Mouse (Mus musculus): ENCODE results near the gene Kcnf1. TPM values are rescaled to one million over a fixed set of nuclear protein-coding genes. Genes with fewer than 3 reads are reported as not detected.

Gene Kcnf1
- total and polyA plus RNA-seq, 3 experiments, result not detected

DNA sequence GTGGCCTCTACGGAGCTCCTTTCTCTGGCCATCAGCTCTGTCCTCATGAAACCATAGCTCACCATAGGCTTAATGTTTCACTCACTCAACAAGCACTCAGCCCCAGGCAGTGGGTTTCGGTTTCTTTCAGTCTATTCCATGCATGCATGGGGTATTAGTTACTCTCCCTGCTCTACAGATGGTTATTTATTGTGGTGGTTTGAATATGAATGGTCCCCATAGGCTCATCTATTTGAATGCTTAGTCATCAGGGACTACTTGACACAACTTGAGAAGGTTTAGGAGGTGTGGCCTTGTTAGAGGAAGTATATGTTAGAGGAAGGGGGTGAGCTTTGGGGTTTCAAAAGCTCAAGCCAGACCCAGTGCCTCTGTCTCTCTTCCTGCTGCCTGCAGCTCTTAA, 10.6 kb downstream of the Kcnf1 start:
- Histone ChIP-seq H3K4me1 (ENCODE audit: control insufficient read depth in 1 of 2, insufficient read depth in 2 of 2) (no peaks in the 10 kb centered on the region), H3K9ac (ENCODE audit: insufficient read depth, low read depth) (no peak overlapping the region), H3K9me3 (replicated peaks; ENCODE audit: low read length) (peaks cover 19% of the 10 kb centered on the region), H3K27me3 (replicated peaks) (peaks cover 2% of the 10 kb centered on the region), H3K4me2 (ENCODE audit: insufficient read depth, low read depth, poor library complexity, severe bottlenecking) (no peak overlapping the region), H3K27ac (ENCODE audit: insufficient read depth, low read depth) (no peak overlapping the region), H3K36me3 (replicated peaks in 1 of 2; ENCODE audit: control insufficient read depth in 1 of 2, insufficient read depth in 1 of 2, low read length in 1 of 2) (no peaks in the 10 kb centered on the region), H3K79me2 (replicated peaks; ENCODE audit: control insufficient read depth, extremely low read depth, insufficient read depth, poor library complexity, severe bottlenecking) (no peaks in the 10 kb centered on the region), H3K4me3 (replicated peaks in 1 of 3; ENCODE audit: low read depth in 2 of 3, low read length in 2 of 3, poor library complexity in 1 of 3) (no peak overlapping the region)
- TF ChIP-seq ZKSCAN1 (IDR thresholded peaks at IDR 0.05; ENCODE audit: borderline replicate concordance, low read depth, low read length) (no peak), MEF2A (IDR thresholded peaks at IDR 0.05; ENCODE audit: borderline replicate concordance, low read depth, low read length) (no peak), CHD1 (IDR thresholded peaks at IDR 0.05; ENCODE audit: low read depth, low read length) (no peak)
- dilution Hi-C loops (cut with MboI; ENCODE audit: extremely low pct_ligation_motif_present, extremely low pct_unique_long_range_greater_than_20kb, low sequenced_read_pairs) (no loop called here), in situ Hi-C loops (cut with MboI; ENCODE audit: low pct_ligation_motif_present, low pct_unique_long_range_greater_than_20kb, low sequenced_read_pairs) (no loop called here)
- no peak for DNase-seq (ENCODE audit: extremely low read depth)

DNA sequence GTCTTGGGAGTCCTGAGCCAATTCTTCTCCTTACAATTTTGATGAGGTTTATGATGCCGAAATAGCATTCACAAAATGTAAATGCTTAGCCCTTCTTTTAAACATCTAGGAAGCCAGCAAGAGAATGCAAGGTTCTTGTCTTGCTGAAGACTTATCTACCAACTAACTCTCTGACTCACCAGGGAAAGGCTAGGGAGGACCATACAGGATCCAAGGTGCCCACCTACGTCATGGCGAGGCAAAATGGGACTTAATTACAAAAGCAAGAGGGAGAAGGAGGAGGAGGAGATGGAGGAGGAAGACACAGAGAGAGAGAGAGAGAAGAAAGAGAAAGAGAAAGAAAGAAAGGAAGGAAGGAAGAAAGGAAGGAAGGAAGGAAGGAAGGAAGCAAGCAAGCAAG, 12.7 kb downstream of the Kcnf1 start:
- dilution Hi-C loops (cut with MboI; ENCODE audit: extremely low pct_ligation_motif_present, extremely low pct_unique_long_range_greater_than_20kb, low sequenced_read_pairs), result no loop called here
- DNase-seq (ENCODE audit: extremely low read depth), result no peak
- in situ Hi-C loops (cut with MboI; ENCODE audit: low pct_ligation_motif_present, low pct_unique_long_range_greater_than_20kb, low sequenced_read_pairs), result no loop called here
- Histone ChIP-seq H3K9me3 (replicated peaks; ENCODE audit: low read length) (peaks cover 19% of the 10 kb centered on the region), H3K4me1 (ENCODE audit: control insufficient read depth in 1 of 2, insufficient read depth in 2 of 2) (no peaks in the 10 kb centered on the region), H3K27ac (ENCODE audit: insufficient read depth, low read depth) (no peak overlapping the region), H3K36me3 (replicated peaks in 1 of 2; ENCODE audit: control insufficient read depth in 1 of 2, insufficient read depth in 1 of 2, low read length in 1 of 2) (no peaks in the 10 kb centered on the region), H3K27me3 (replicated peaks) (peaks cover 2% of the 10 kb centered on the region), H3K9ac (ENCODE audit: insufficient read depth, low read depth) (no peak overlapping the region), H3K4me3 (replicated peaks in 1 of 3; ENCODE audit: low read depth in 2 of 3, low read length in 2 of 3, poor library complexity in 1 of 3) (no peak overlapping the region), H3K4me2 (ENCODE audit: insufficient read depth, low read depth, poor library complexity, severe bottlenecking) (no peak overlapping the region), H3K79me2 (replicated peaks; ENCODE audit: control insufficient read depth, extremely low read depth, insufficient read depth, poor library complexity, severe bottlenecking) (no peaks in the 10 kb centered on the region)
- TF ChIP-seq IRF4 (IDR thresholded peaks at IDR 0.05; ENCODE audit: low read depth, low read length) (no peak), KAT2A (IDR thresholded peaks at IDR 0.05; ENCODE audit: insufficient replicate concordance, low read length) (no peak), MEF2A (IDR thresholded peaks at IDR 0.05; ENCODE audit: borderline replicate concordance, low read depth, low read length) (no peak), MYC (IDR thresholded peaks at IDR 0.05; ENCODE audit: low read depth, low read length) (no peak), MAZ (IDR thresholded peaks at IDR 0.05; ENCODE audit: low read depth, low read length) (no peak), MAX (IDR thresholded peaks at IDR 0.05; ENCODE audit: low read length) (no peak), E2F4 (IDR thresholded peaks at IDR 0.05; ENCODE audit: insufficient replicate concordance, low read depth, low read length) (no peak), ELF1 (IDR thresholded peaks at IDR 0.05; ENCODE audit: low read depth, low read length) (no peak), TCF12 (IDR thresholded peaks at IDR 0.05; ENCODE audit: low read depth, low read length) (no peak), ZMIZ1 (IDR thresholded peaks at IDR 0.05; ENCODE audit: low read depth, low read length) (no peak), MXI1 (IDR thresholded peaks at IDR 0.05; ENCODE audit: low read depth, low read length) (no peak), CHD2 (IDR thresholded peaks at IDR 0.05; ENCODE audit: low read length) (no peak), ZC3H11A (IDR thresholded peaks at IDR 0.05; ENCODE audit: low read depth, low read length) (no peak), HCFC1 (IDR thresholded peaks at IDR 0.05; ENCODE audit: low read depth, low read length) (no peak), SIN3A (IDR thresholded peaks at IDR 0.05; ENCODE audit: low read length) (no peak), RAD21 (IDR thresholded peaks at IDR 0.05; ENCODE audit: low read depth, low read length) (no peak), CTCF (conservative IDR thresholded peaks at IDR 0.05 in 1 of 2, IDR thresholded peaks at IDR 0.05 in 1 of 2; ENCODE audit: low read depth in 2 of 2, low read length in 2 of 2) (no peak), GABPA (IDR thresholded peaks at IDR 0.05; ENCODE audit: insufficient replicate concordance, low read depth, low read length) (no peak)

Data from CH12.LX (cell line).